Mouse (Mus musculus): ENCODE measurements around the gene Btrc. TPM values are rescaled to one million over a fixed set of nuclear protein-coding genes. Genes with fewer than 3 reads are reported as not detected.

The Btrc gene
- total RNA-seq (2012; rRNA removed) = 14.2 and 16.4 TPM in 2 replicates
- 10 to 100 TPM in 1 of 2 experiments, not detected in 1; 30.3 TPM for polyA plus RNA-seq (2012; ENCODE audit: insufficient read depth in 1 of 2, insufficient read length in 2 of 2, low read depth in 1 of 2, low replicate concordance in 2 of 2, missing spikeins in 1 of 2)

DNA sequence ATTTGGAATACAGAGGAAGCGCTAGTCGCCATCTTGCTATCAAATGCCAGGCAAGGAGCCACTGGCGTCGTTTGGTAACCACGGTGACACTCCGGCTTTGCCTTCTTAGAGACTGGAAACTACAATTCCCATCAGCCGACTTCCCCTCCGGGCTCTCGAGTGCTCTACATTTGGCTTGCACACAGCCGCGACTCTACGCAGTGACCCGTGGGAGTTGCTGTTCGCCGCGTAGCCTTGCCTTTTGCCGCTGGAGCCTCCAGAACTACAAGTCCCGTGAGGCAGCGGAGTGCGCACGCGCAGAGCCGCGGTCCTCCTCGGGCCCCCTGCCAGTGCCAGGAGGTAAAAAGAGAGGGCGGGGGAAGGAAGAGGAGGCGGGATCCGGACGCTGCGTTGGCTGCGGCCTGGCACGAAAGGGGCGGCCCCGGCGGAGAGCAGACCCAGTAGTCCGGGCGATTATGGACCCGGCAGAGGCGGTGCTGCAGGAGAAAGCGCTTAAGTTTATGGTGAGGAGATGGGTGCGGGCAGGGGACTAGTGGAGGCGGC lies at the start of gene Btrc:
TSS of gene Btrc (plus strand) at position 351 of the 543 bp plus-strand sequence.
- peaks cover 0 to 4% of the 10 kb centered on the region in 2 experiments; a peak in 1 of 4 replicates for H3K4me1 ChIP-seq (ENCODE audit: control insufficient read depth in 1 of 2, insufficient read depth in 2 of 2, low read length in 2 of 2)
- peaks cover 1 to 3% of the 10 kb centered on the region in 2 experiments; a peak in 2 of 4 replicates for H3K27me3 ChIP-seq (ENCODE audit: control insufficient read depth in 1 of 2, insufficient read depth in 2 of 2, low read length in 2 of 2)
- peak within 1 kb of the TSS; percentile 58 to 77 for H3K4me3 ChIP-seq (ENCODE audit: control insufficient read depth in 1 of 2, insufficient read depth in 1 of 2, low read depth in 2 of 2, low read length in 2 of 2)
- no peaks in the 10 kb centered on the region for H3K9me3 ChIP-seq (replicated peaks; ENCODE audit: insufficient read depth, low read length)
- H3K9ac ChIP-seq (ENCODE audit: control insufficient read depth, low read depth, low read length, poor library complexity, severe bottlenecking) = peak within 1 kb of the TSS; percentile 78
- peaks cover 3% of the 10 kb centered on the region; the same call in 1 of the 2 replicates for H3K79me2 ChIP-seq (ENCODE audit: control insufficient read depth, insufficient read depth, low read length, poor library complexity)
- H3K27ac ChIP-seq (ENCODE audit: control insufficient read depth, low read depth, low read length) = peak within 1 kb of the TSS; percentile 13; the same call in 1 of the 2 replicates
- peak; percentile 100 for DNase-seq (ENCODE audit: low read depth, low spot score)
- H3K36me3 ChIP-seq (ENCODE audit: control insufficient read depth in 1 of 2, insufficient read depth in 2 of 2, low read length in 2 of 2) = peaks cover 0 to 4% of the 10 kb centered on the region in 2 experiments; a peak in 1 of 4 replicates
- TF ChIP-seq GABPA (IDR thresholded peaks at IDR 0.05; ENCODE audit: low read depth, low read length) (no peak; the same call in 1 of the 2 replicates), TBP (IDR thresholded peaks at IDR 0.05; ENCODE audit: low read depth, low read length) (peak; percentile 29; the same call in 1 of the 2 replicates), TCF12 (IDR thresholded peaks at IDR 0.05; ENCODE audit: low read depth, low read length) (no peak; the same call in 1 of the 2 replicates), BHLHE40 (IDR thresholded peaks at IDR 0.05; ENCODE audit: borderline replicate concordance, low read depth, low read length) (no peak), CHD1 (IDR thresholded peaks at IDR 0.05; ENCODE audit: low read depth, low read length) (no peak), RCOR1 (IDR thresholded peaks at IDR 0.05; ENCODE audit: low read depth, low read length) (no peak), GATA1 (IDR thresholded peaks at IDR 0.05; ENCODE audit: low read depth, low read length) (no peak), EP300 (IDR thresholded peaks at IDR 0.05; ENCODE audit: low read depth in 1 of 2, low read length in 2 of 2) (no peak), USF1 (IDR thresholded peaks at IDR 0.05; ENCODE audit: low read depth, low read length) (no peak), UBTF (IDR thresholded peaks at IDR 0.05; ENCODE audit: borderline replicate concordance, insufficient read depth, low read depth, low read length) (no peak), KAT2A (conservative IDR thresholded peaks at IDR 0.05; ENCODE audit: low read depth, low read length) (peak; percentile 99), SMC3 (IDR thresholded peaks at IDR 0.05; ENCODE audit: low read depth, low read length) (no peak), E2F4 (IDR thresholded peaks at IDR 0.05; ENCODE audit: borderline replicate concordance, low read depth, low read length) (no peak), POLR2A (IDR thresholded peaks at IDR 0.05; ENCODE audit: control insufficient read depth in 1 of 2, insufficient read depth in 1 of 2, low read depth in 1 of 2, low read length in 2 of 2, poor library complexity in 1 of 2) (peak; percentile 72 to 73; a peak in 3 of 4 replicates), MEF2A (IDR thresholded peaks at IDR 0.05; ENCODE audit: extremely low read depth, insufficient replicate concordance, low read depth, low read length, poor library complexity, severe bottlenecking) (no peak), MXI1 (IDR thresholded peaks at IDR 0.05; ENCODE audit: low read depth, low read length) (peak; percentile 93), POLR2AphosphoS2 (IDR thresholded peaks at IDR 0.05; ENCODE audit: low read length) (peak; percentile 70; the same call in 1 of the 2 replicates), ELF1 (IDR thresholded peaks at IDR 0.05; ENCODE audit: low read depth, low read length) (peak; percentile 91), MAX (IDR thresholded peaks at IDR 0.05; ENCODE audit: low read length) (no peak), JUND (IDR thresholded peaks at IDR 0.05; ENCODE audit: low read depth, low read length) (no peak), MYC (IDR thresholded peaks at IDR 0.05; ENCODE audit: low read depth, low read length) (0 out of 2 replicates have a peak, but pooled peaks have one; percentile 45), TAL1 (IDR thresholded peaks at IDR 0.05; ENCODE audit: low read length) (no peak), HCFC1 (IDR thresholded peaks at IDR 0.05; ENCODE audit: low read depth, low read length) (peak; percentile 99), MAZ (IDR thresholded peaks at IDR 0.05; ENCODE audit: low read depth, low read length) (peak; percentile 98), CHD2 (IDR thresholded peaks at IDR 0.05; ENCODE audit: low read length) (peak; percentile 93), NELFE (IDR thresholded peaks at IDR 0.05; ENCODE audit: low read depth, low read length) (peak; percentile 55), RAD21 (IDR thresholded peaks at IDR 0.05; ENCODE audit: low read depth, low read length) (no peak), MAFK (IDR thresholded peaks at IDR 0.05; ENCODE audit: borderline replicate concordance, low read depth, low read length) (no peak), NRF1 (IDR thresholded peaks at IDR 0.05; ENCODE audit: insufficient read depth, low read depth, low read length, poor library complexity, severe bottlenecking) (peak; percentile 100), USF2 (IDR thresholded peaks at IDR 0.05; ENCODE audit: borderline replicate concordance in 1 of 2, insufficient read depth in 1 of 2, low read depth in 1 of 2, low read length in 2 of 2) (no peak), ZKSCAN1 (IDR thresholded peaks at IDR 0.05; ENCODE audit: low read depth, low read length) (no peak), ZMIZ1 (IDR thresholded peaks at IDR 0.05; ENCODE audit: low read depth, low read length) (no peak), ETS1 (IDR thresholded peaks at IDR 0.05; ENCODE audit: low read depth, low read length) (no peak), ZC3H11A (IDR thresholded peaks at IDR 0.05; ENCODE audit: low read depth, low read length) (no peak), SIN3A (IDR thresholded peaks at IDR 0.05; ENCODE audit: low read length) (peak; percentile 99), ZNF384 (IDR thresholded peaks at IDR 0.05; ENCODE audit: low read depth, low read length) (no peak)
